Mouse (Mus musculus): Measurements from ENCODE around the gene Rbpj.

The Rbpj gene

GRCm38 (mm10) chr5:53550329-53550728 is 84.4 kb downstream of the Rbpj start:
- 98% methylated on average over 1 of the region's 1 CpGs for WGBS

- WGBS: 86% methylated on average over 6 of the region's 6 CpGs
Measured at GRCm38 (mm10) chr5:53551394-53551793, 85.4 kb downstream of the Rbpj start.

GRCm38 (mm10) chr5:53551910-53552309 is 86.0 kb downstream of the Rbpj start:
- 85% methylated on average over 4 of the region's 4 CpGs for WGBS

GRCm38 (mm10) chr5:53553281-53553680 is 87.3 kb downstream of the Rbpj start:
- 80% methylated on average over 1 of the region's 1 CpGs for WGBS

DNA sequence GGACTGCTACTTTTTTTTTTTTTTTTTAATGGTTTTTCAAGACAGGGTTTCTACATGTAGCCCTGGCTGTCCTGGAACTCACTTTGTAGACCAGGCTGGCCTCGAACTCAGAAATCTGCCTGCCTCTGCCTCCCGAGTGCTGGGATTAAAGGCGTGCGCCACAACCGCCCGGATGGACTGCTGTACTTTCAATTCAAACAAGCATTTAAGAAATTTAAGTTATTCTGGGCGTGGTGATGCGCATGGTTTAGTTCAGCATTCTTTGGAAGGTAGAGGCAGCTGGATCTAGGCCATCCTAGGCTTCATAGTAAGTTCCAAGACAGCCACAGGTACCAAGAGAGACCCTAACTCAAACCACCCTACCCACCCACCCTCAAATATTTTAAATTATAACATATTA is 88.2 kb downstream of the Rbpj start:
- 96% methylated on average over 8 of the region's 8 CpGs for WGBS

DNA sequence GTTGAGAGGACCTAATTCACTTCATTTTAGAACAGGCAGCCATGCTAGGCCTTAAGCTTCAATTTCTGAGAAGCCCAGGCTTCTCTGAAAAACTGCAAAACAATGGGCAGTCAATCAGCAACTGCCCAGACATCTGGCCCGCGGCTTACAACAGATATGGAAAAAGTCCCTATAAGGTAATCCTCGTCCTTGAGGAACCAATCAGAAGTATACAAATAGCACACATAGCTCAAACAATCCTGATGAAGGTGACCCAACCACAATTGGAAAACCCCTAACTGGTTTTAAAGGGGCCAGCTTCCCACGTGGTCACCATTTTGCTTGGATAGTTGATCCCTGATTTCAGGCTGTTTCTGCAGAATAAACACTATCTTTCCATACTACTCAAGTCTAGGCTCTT is 89.0 kb downstream of the Rbpj start:
- WGBS: 93% methylated on average over 4 of the region's 4 CpGs

GRCm38 (mm10) chr5:53555474-53555873 is 89.5 kb downstream of the Rbpj start:
- WGBS: 93% methylated on average over 8 of the region's 8 CpGs

DNA sequence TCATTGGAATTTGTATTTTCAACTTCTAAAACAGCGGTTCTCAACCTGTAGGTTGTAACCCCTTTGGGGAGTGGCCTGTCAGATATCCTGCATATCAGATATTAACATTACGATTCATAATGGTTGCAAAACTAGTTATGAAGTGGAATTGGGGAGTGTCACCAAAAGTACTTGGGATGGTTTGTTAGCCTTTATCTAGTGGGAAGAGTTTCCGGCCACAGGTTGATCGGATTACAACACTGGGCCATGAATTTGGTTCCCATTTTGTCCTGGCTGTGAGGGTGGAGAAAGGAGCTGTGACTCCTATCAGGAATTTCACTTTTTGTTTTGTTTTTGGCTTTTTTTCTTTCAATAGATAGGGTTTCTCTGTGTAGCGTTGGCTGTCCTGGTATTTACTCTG is 90.0 kb downstream of the Rbpj start:
- WGBS: 97% methylated on average over 5 of the region's 5 CpGs

GRCm38 (mm10) chr5:53557544-53558260 is 91.8 kb downstream of the Rbpj start:
- WGBS: 78% methylated on average over 6 of the region's 6 CpGs

GRCm38 (mm10) chr5:53561160-53561559 is 95.2 kb downstream of the Rbpj start:
- 84% methylated on average over 7 of the region's 7 CpGs for WGBS

GRCm38 (mm10) chr5:53564309-53564708 is 98.4 kb downstream of the Rbpj start:
- WGBS: 76% methylated on average over 19 of the region's 19 CpGs

- WGBS: 73% methylated on average over 5 of the region's 5 CpGs
Measured at GRCm38 (mm10) chr5:53565213-53565794, 99.4 kb downstream of the Rbpj start.

GRCm38 (mm10) chr5:53566485-53567083 is 100.6 kb downstream of the Rbpj start:
- 80% methylated on average over 15 of the region's 15 CpGs for WGBS

DNA sequence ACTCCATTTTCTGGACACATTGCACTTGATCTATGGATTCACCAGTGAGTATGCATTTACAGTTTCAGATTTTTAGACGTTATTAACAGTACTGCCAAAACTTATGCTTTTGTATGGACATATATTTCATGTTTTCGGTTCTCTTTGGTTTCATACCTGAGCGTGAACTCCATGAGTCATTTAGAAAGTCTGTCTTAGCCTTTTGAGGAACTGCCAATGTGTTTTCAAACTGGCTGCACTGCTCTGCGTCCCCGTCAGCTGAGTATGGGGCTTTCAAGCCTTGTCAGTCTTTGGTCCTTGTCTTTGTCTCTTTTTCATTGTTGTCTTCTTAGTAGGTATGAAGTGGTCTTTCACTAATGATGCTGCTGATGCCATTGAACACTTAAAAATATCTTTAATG is 106.5 kb downstream of the Rbpj start:
- WGBS: 82% methylated on average over 5 of the region's 5 CpGs

DNA sequence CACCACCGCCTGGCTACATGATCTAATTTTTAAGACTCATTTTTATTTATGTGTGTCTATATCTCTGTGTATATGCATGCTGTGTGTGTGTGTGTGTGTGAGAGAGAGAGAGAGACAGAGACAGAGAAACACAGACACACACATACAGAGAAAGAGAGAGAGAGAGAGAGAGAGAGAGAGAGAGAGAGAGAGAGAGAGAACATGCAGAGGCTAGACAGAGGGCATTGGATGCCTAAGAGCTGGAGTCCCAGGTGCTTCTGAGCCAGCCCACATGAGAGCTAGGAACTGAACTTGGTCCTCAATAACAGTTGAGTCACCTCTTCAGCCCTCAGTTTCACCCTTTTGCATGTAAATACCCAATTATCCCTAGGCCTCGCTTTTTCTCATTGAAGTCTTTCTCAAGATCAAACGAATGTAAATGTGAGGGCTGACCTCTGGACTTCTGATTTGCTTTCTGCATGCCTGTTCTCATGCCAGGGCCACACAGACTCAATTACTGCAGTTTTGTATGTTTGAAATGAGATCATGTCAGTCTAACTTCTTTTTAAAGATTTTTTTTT is 109.0 kb downstream of the Rbpj start:
- 82% methylated on average over 3 of the region's 3 CpGs for WGBS

DNA sequence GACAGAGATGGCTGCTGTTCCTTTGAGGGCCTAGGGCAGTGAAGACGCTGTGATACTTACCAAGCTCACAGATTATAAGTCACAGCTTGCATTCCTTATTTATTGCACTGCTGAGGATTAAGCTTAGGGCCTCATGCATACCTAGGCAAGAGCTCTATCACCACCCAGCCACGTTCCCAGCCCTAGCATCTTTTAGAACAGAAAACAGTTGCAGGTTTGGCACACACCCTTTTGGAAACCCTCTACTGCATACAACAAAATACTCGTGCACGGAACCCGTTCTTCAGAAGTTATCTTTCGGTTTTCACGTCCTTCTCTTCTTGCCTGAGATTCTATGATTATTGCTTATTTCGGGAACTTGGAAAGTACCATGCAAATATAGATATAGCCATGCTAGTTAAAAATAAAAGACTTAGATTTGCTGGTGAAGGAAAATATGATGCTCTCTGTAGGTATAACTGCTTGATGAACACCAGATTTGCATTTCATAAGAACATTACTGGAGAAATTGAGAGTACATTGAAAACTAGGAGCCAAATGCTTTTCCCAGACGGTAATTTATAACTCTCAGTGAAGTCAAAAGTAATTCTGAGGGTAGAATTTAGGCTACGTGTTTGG is 111.4 kb downstream of the Rbpj start:
- WGBS: 57% methylated on average over 10 of the region's 10 CpGs

GRCm38 (mm10) chr5:53584069-53584767 is 118.3 kb downstream of the Rbpj start:
- WGBS: 64% methylated on average over 9 of the region's 9 CpGs

GRCm38 (mm10) chr5:53588421-53589171 is 122.6 kb downstream of the Rbpj start:
- 2% methylated on average over 34 of the region's 34 CpGs for WGBS

- under 1% methylated on average over 71 of the region's 72 CpGs for WGBS
Measured at GRCm38 (mm10) chr5:53589172-53589960, 123.4 kb downstream of the Rbpj start.

DNA sequence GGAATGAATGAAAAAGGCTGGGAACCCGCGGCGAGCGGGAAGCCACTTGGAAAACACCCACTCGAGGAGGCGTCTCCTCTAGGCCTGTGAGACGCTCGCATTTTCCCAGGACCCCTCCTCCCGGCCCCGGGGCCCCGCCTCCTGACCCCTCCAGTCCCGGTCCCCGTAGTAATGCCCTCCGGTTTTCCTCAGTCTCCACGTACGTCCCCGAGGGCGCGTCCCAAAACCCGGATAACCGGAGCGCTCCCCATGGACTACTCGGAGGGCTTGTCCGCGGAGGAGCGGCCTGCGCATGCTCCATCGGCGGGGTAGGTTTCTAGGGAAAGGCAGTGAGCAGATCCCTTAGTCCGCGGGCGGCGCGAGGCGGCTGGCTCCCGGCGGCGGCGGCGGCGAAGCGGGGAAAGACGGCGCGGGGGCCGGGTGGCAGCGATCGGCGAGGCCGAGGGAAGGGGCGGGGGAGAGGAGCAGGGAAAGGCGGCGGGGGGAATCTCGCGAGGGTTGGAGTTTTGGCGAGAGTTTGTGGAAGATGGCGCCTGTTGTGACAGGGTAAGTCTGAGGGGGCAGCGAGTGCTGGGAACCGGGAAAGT is 124.3 kb downstream of the Rbpj start:
- WGBS: under 1% methylated on average over 58 of the region's 59 CpGs

Measured in cerebral cortex, adult 2 months (tissue).